Mouse (Mus musculus): ENCODE measurements around the gene Gm20441.

DNA sequence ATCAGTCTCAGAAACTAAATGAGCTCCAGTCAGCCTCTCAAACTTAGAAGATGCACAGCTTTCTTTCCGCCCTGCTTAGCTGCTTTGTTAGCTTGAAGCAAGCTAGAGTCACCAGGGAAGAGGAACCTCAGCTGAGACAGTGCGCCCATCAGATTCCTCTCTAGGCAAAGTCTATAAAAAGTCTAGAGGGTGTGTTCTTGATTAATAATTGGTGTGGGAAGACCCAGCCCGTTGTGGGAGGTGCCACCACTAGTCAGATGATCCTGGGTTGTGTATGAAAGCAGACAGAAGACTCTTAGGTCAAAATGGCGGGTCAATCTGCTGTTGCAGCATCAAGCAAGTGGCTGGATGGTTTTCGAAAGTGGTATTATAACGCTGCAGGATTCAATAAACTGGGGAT lies 13.9 kb downstream of the Gm20441 start:
- TF ChIP-seq CTCF (IDR thresholded peaks at IDR 0.05; ENCODE audit: insufficient read depth, low read length) (no peak), POLR2A (IDR thresholded peaks at IDR 0.05; ENCODE audit: borderline replicate concordance, extremely low read depth, low read depth, low read length) (no peak)
